Mouse (Mus musculus) megakaryocyte, embryonic 14.5 days (primary cell): ENCODE data around the gene Rtn4r.

Experiments
- FLI1 ChIP-seq: IDR thresholded peaks from 2 replicates; pipeline ENCODE4 v1.6.1; 2012; ENCODE audit warnings: low read length, inconsistent platforms, mixed read lengths
- GATA1 ChIP-seq: IDR thresholded peaks from 3 replicates; pipeline ENCODE4 v1.6.1; 2012; ENCODE audit warnings: mixed read lengths, low read length, inconsistent platforms, borderline replicate concordance

GRCm38 (mm10) chr16:18156579-18157350 lies 29.3 kb downstream of the Rtn4r start:
- no peak for TF ChIP-seq GATA1
- TF ChIP-seq FLI1: no peak
